Mouse (Mus musculus) ES-Bruce4 (cell line): ENCODE measurements around the gene Cox16.

Source experiments
- CTCF ChIP-seq: IDR thresholded peaks from one replicate; pipeline ENCODE4 v1.8.1; 2011; ENCODE audit warnings: low read depth, low read length
- POLR2A ChIP-seq: IDR thresholded peaks from one replicate; pipeline ENCODE4 v1.8.1; 2011; ENCODE audit warnings: low read length; ENCODE audit not compliant: insufficient read depth

- no peak for TF ChIP-seq CTCF
- TF ChIP-seq POLR2A, result no peak
Observed at GRCm38 (mm10) chr12:81484212-81484611, 715 bp downstream of the Cox16 start.
